Mouse (Mus musculus): ENCODE results near the gene Treh.

Treh gene

GRCm38 (mm10) chr9:44678288-44678871, 5.3 kb downstream of the Treh start:
- DNase-seq (ENCODE audit: low spot score): no peak

- DNase-seq (ENCODE audit: low spot score): no peak
Measured at GRCm38 (mm10) chr9:44679565-44679964, 6.5 kb downstream of the Treh start.

DNA sequence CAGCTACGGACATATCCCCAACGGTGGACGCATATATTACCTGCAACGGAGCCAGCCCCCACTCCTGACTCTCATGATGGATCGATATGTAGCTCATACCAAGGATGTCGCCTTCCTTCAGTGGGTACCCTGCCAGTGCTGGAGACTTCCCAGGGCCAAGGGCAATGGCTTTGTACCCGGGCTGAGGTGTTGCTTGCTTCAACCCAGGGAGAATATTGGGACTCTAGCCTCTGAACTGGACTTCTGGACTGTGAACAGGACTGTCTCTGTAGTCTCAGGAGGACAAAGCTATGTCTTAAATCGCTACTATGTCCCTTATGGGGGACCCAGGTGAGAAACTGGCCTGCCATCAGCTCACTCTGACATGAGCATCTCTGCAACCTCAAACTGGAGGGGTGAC, 10.0 kb downstream of the Treh start:
- no peak for DNase-seq (ENCODE audit: low spot score)

- peak; percentile 50 for DNase-seq (ENCODE audit: low spot score)
Measured at GRCm38 (mm10) chr9:44685346-44686330, 12.6 kb downstream of the Treh start.

GRCm38 (mm10) chr9:44686638-44687037, 13.6 kb downstream of the Treh start:
- no peak for DNase-seq (ENCODE audit: low spot score)

- no peak for DNase-seq (ENCODE audit: low spot score)
Measured at GRCm38 (mm10) chr9:44688013-44688412, 15.0 kb downstream of the Treh start.

DNA sequence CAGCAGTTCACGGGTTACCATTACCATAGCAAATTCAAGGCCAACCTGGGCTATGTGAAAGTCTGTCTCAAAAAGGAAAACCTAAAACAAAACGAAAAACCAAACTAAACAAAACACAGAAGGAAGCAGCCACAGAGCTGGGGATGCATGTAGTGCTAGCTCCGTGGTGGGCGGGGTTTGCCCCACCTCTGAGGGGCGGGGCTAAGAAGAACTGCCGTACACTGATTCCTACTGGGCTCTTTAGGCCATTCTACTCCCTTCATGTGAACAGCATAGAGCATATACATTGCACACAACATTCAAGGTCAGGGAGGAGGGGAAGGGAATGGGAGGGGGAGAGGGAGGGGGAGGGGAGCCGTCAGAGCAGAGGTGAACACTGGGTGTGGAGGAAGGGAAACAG, 17.6 kb downstream of the Treh start:
- no peak for DNase-seq (ENCODE audit: low spot score)

DNA sequence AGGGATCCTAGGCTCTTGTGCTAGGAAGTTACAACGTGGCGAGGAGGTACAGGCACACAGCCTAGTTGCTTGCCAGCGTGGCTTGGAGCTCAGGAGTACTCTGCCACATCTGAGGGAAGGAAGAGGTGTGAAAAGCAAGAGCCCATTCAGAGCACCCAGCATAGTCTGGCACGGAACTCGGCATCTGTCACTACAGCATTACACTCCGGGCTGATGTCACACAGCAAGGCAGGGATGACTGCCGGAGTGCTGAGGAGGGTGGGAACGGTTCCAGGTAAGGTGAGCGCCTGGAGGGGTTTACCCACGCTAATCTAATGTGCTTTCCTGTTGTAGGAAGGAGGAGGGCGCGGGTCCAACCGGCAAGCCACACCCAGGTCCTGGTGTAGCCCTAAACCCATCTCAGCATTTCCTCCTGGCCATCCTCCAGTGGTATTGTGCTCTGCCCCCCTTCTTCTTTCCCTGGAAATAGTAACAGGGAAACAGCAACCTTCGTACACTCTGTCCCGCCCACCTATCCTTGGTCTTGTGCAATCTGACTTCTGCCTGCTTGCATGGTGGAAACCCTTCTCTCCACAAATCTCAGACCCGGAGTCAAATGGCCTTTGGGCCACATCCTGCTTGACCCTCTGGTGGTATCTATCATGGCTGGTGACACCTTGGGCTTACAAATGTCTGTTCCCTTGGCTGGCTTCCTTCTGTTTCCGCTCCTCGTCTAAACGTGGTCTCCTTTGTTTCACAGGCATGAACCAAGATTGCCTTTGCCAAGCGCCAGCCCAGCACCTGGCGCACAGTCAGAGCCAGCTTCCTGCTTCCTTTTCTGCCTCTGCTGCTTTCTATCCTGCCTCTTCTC, 18.9 kb downstream of the Treh start:
- DNase-seq (ENCODE audit: low spot score): peak; percentile 58

DNA sequence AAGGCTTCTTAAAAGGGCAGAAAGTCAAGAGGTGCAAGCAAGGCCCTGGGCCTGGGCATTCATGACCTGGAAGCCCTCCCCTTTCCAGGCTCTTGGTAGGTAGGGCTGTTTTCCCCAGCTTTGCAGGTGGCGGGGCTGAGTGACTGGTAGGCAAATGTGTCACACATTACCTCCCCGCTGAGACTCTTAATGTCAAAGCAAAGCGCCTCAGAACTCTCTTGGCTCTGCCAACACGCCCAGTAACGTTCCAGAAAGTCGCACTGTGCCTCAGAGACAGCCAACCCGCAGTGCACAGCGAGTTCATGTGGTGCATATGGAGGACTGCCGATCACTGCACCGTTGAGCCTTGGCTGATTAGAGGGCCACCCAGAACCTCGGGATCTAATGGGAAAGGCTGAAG, 20.0 kb downstream of the Treh start:
- DNase-seq (ENCODE audit: low spot score): no peak

- DNase-seq (ENCODE audit: low spot score): no peak
Measured at GRCm38 (mm10) chr9:44697866-44698265, 24.8 kb downstream of the Treh start.

GRCm38 (mm10) chr9:44699196-44699595, 26.2 kb downstream of the Treh start:
- DNase-seq (ENCODE audit: low spot score): no peak

GRCm38 (mm10) chr9:44699730-44700129, 26.7 kb downstream of the Treh start:
- DNase-seq (ENCODE audit: low spot score): no peak

GRCm38 (mm10) chr9:44707749-44708428, 34.9 kb downstream of the Treh start:
- no peak for DNase-seq (ENCODE audit: low spot score)

DNA sequence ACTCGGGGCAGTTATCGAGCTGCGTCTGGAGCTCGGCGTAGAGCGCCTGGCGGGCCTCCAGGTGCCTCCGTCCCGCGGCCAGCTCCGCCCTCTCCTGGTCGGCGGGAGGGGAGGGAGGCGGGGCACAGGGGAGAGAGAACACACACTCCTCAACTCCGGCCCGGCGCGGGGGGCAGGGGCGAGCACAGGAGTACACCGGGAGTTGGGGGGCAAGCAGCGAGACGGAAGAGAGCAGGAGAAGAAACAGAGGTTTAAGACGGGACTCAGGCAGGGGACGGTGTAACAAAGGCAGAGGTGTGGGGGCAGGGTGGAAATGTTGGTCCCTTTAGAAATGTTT, 35.4 kb downstream of the Treh start:
- no peak for DNase-seq (ENCODE audit: low spot score)

GRCm38 (mm10) chr9:44708925-44709324, 35.9 kb downstream of the Treh start:
- no peak for DNase-seq (ENCODE audit: low spot score)

GRCm38 (mm10) chr9:44709600-44709999, 36.6 kb downstream of the Treh start:
- no peak for DNase-seq (ENCODE audit: low spot score)

GRCm38 (mm10) chr9:44710213-44710612, 37.2 kb downstream of the Treh start:
- DNase-seq (ENCODE audit: low spot score): no peak

GRCm38 (mm10) chr9:44711602-44712001, 38.6 kb downstream of the Treh start:
- no peak for DNase-seq (ENCODE audit: low spot score)

DNA sequence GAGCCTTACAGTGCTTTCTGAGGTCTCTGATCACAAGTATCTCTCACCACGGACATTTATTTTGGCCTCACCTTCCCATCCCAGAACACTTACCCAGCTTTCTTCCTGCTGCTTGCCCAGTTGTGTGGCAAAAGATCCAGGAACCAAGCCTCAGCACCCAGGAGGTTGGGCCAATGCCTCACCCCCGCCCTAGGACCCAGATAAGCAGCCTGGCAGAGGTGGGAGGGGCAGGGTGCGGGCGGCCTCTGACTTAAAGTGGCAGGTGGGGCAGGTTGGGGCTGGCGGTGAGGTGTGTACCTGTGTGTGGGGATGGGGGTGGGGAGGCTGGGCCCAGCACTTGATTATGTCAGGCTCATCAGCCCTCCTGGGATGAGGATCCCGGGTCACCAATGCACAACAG, 40.0 kb downstream of the Treh start:
- no peak for DNase-seq (ENCODE audit: low spot score)

DNA sequence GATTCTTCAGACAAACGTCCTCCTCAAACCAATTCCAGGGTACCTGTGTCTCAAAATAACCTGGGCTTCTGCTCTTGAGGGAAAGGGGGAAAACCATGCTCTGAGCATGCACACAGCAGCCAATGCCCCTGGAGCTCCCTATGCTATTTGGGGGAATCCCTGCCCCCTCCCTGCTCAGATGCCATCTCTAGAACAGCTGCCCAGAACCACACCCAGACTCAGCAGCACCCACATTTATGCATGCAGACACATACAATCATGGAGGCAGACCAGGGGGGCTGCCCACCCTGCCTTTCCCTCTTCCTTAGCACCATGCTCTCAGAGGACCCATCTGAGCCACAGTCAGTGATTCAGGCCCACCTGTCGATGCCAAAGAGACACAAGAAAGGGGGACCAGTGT, 40.5 kb downstream of the Treh start:
- DNase-seq (ENCODE audit: low spot score): no peak

DNA sequence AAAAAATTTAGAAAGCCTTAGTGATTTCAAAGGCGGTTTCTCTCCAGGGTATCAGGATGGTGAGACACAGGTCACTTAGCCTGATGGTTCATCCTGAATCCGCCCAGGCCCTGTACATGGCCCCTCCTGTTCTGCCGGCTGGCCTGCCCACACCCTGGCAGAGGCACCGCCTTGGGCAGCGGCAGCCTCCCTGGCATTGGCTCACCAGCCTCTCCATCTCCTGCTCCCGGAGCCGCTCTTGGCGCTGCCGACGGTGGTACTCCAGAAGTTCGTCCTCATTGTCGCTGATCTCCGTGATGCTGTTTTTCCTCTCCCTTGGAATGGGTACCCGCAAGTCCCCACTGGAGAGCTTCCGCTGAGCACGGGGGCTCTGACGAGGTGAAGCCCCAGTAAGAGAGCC, 42.1 kb downstream of the Treh start:
- DNase-seq (ENCODE audit: low spot score): no peak

DNA sequence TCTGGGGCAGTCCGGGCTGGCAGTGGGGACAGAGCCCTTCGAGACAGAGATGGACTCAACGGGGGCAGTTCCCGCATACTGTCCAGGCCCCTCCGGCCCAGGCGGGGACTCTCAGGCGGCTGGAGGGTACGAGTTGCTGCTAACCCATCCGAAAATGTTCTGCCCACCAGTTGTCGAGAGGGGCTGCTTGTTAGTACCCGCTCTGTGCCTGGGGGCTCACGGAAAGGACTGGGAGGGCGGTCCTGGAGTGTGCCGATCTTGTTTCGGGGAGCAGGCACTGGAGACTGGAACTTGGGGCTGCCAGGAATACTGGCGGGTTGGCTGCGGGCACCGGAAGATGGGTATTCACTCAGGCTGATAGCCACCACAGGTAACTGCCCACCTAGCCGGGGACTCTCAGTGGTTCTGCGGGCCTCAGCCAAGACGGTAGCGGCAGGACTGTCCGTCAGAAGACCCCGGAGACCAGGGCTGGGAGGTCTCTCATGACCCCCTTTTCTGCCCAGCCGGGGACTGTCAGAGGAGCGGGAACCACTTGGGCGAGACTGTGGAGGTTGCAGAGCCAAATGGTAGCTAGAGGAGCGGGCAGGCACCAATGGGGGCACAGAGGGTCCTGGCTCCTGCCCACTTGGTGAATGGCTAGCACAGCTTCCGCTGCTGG, 42.8 kb downstream of the Treh start:
- no peak for DNase-seq (ENCODE audit: low spot score)
